Mouse (Mus musculus) frontal cortex, postnatal 25 days (tissue): ENCODE data around the gene Agtr2.
"Not testable (repeated sequence)": the region's sequence is repeated elsewhere in the genome, so short reads cannot be mapped to it uniquely, and the experiment has no call there.

Source experiments
- DNase-seq, 2 experiments: peaks; one replicate each; pipeline ENCODE4 v3.0.0; 2022; ENCODE audit warnings: low spot score in 2 of 2

Gene Agtr2

GRCm38 (mm10) chrX:21484414-21484813, at the start of gene Agtr2:
Gene Agtr2, plus strand, starts transcription at chrX:21484544.
- DNase-seq, result no peak

DNA sequence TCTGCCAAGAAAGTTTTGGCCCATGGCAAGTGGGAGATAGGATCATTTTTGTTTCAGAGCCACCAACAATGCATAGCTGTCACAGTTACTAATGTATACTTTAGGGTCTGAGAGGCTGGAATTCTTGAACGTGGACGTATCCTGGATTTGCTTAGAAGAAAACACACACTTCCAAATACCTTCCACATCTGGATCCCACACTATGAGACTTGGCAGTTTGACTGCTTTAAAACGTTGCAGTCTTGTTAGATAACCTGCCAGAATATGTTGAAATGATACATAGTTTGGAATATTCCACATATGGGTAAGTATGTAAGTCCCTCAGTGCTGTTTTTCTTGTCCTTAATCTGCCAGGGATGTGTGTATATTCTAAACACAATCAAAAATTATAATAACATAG, 31.8 kb upstream of the Agtr2 start:
- DNase-seq, result no peak

DNA sequence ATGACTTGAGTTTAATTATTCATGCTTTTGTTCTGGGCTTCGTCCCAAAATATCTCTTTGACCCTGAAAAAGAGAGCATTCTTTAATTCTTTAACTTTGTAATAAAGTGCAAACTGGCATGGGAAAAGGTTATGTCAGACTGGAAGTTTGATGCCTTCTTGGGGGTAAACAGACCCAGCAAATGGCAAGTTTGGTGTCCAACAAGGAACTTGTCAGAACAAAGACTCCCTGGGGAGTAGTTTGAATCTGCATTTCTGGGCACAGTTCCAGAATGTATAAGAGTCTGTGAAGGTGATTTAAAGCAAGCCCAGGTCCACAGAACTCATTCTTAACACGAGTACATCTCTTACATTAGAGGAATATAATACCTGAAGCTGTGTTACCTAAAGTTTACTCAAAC, 3.8 kb downstream of the Agtr2 start:
- DNase-seq, result no peak

DNA sequence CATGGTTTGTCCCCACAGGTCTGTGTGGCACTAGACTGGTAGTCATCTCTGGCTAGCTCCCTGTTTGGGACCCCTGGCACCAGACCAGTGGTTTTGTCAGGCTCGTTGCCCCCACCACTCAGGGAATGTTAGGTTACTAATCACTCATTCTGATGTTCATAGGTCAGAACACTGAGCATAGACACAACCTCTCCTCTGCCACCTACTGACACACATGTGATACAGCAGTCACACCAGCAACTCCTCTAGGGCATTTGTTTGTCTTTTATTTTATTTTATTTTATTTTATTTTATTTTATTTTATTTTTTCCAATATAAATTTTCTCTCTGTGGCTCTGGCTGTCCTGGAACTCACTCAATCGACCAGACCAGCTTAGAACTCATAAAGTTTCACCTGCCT, 15.9 kb downstream of the Agtr2 start:
- no peak for DNase-seq

DNA sequence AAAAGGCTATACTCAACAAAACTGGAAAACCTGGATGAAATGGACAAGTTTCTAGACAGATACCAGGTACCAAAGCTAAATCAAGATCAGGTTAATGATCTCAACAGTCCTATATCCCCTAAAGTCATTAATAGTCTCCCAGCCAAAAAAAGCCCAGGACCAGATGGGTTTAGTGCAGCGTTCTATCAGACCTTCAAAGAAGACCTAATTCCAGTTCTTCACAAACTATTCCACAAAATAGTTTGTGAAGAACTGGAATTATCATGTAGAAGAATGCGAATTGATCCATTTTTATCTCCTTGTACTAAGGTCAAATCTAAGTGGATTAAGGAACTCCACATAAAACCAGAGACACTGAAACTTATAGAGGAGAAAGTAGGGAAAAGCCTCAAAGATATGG, 23.0 kb downstream of the Agtr2 start:
- not testable (repeated sequence) for DNase-seq

GRCm38 (mm10) chrX:21522590-21522989, 38.2 kb downstream of the Agtr2 start:
- no peak for DNase-seq
